Mouse (Mus musculus): ENCODE measurements at regions not wholly inside any gene's neighbourhood (a gene's known extent, or its start where the extent isn't known, plus 50 kb on each side); places are given as distances from the start of the nearest gene placed in this dataset.

DNA sequence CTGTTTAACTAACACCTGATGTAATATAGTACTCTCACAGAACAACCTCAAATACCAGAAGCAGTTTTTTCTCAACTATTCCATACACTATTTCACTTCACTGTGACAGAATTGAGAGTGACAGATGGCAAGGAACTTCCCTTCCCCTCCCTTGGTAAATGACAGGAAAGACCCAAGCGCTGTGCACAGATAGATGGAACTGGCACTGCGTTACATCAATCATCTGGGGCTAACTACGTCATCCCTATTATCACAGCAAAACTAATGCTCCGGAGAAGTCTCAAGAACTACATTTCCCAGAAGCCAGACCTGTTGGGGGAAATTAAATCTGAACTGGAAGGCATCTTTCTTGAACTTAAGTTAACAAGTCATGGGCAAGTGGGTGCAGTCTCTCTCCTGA is 493.6 kb upstream of the Gm5415 start:
- no peak for TF ChIP-seq CTCF (IDR thresholded peaks at IDR 0.05; ENCODE audit: extremely low read depth, insufficient read depth, low read length)
- TF ChIP-seq POLR2A (IDR thresholded peaks at IDR 0.05; ENCODE audit: extremely low read depth, insufficient read depth, low read length) = no peak

Measured in cortical plate, adult 2 months (tissue).